Mouse (Mus musculus) E14TG2a.4 (cell line): ENCODE measurements at regions not wholly inside any gene's neighbourhood (a gene's known extent, or its start where the extent isn't known, plus 50 kb on each side); places are given as distances from the start of the nearest gene placed in this dataset.

Experiments
- H3K27me3 ChIP-seq: 2 replicates; pipeline ENCODE4 v1.6.1; 2014; ENCODE audit warnings: low read length, control low read depth; ENCODE audit not compliant: insufficient read depth
- H3K36me3 ChIP-seq: 2 replicates; pipeline ENCODE4 v1.6.1; 2014; ENCODE audit warnings: low read length, control low read depth; ENCODE audit not compliant: insufficient read depth
- H3K4me1 ChIP-seq: replicated peaks from 2 replicates; pipeline ENCODE4 v1.6.1; 2014; ENCODE audit warnings: low read depth, low read length, control low read depth
- H3K4me3 ChIP-seq: replicated peaks from 2 replicates; pipeline ENCODE4 v1.5.1; 2014; ENCODE audit warnings: mild to moderate bottlenecking, low read length
- H3K9me3 ChIP-seq: 2 replicates; pipeline ENCODE4 v1.6.1; 2014; ENCODE audit warnings: low read length, control low read depth
- CTCF ChIP-seq: conservative IDR thresholded peaks from 2 replicates; pipeline ENCODE4 v1.5.1; 2014; ENCODE audit warnings: low read length
- NANOG ChIP-seq: IDR thresholded peaks from 2 replicates; pipeline ENCODE4 v1.6.1; 2014; ENCODE audit warnings: borderline replicate concordance, low read length, mixed read lengths
- POU5F1 ChIP-seq: IDR thresholded peaks from 2 replicates; pipeline ENCODE4 v1.6.1; 2014; ENCODE audit warnings: low read length, borderline replicate concordance

DNA sequence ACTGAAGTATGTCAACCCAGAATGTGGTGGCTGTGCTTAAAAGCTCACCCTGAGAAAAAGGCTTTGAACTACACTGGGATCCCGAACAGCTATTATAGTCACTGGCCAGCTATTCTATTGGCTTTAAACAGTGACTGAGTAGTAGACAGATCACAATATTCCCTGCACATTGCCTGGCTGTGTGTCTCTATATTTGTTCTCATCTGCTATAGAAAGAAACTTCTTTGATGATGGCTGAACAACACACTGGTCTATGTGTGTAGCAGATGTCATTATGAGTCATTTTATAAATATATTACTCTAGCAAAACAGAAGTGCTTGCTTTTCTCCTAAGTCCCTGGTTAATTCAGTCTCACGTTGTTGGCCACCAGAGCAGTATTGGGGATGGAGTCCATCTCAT, 152.1 kb upstream of the Slco6d1 start:
- no peak overlapping the region for H3K4me3 ChIP-seq
- no peaks in the 10 kb centered on the region for H3K36me3 ChIP-seq
- no peaks in the 10 kb centered on the region for H3K4me1 ChIP-seq
- TF ChIP-seq NANOG (no peak), POU5F1 (no peak), CTCF (no peak)
- no peaks in the 10 kb centered on the region for H3K27me3 ChIP-seq
- no peaks in the 10 kb centered on the region for H3K9me3 ChIP-seq

DNA sequence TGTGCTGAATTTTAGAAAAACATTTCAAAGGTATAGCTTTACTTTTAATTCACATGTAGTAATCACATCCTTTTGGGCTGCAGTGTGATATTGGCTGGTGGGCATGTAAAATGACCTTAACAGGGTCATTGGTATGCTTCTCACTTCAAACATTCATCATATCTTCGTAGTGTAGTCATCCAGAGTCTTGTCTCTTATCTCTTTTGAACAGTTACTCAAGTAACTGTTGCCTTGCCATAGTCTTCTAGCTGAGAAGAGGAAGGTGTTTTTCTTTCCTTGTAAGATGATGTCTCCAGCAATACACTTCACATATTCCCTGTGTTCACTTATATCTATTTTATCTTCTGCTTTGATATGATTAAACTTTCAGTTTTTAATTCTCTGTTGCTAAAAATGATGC, 150.7 kb upstream of the Slco6d1 start:
- H3K36me3 ChIP-seq: no peaks in the 10 kb centered on the region
- no peak overlapping the region for H3K4me3 ChIP-seq
- no peaks in the 10 kb centered on the region for H3K27me3 ChIP-seq
- no peaks in the 10 kb centered on the region for H3K4me1 ChIP-seq
- no peaks in the 10 kb centered on the region for H3K9me3 ChIP-seq
- TF ChIP-seq CTCF (no peak), POU5F1 (no peak)

DNA sequence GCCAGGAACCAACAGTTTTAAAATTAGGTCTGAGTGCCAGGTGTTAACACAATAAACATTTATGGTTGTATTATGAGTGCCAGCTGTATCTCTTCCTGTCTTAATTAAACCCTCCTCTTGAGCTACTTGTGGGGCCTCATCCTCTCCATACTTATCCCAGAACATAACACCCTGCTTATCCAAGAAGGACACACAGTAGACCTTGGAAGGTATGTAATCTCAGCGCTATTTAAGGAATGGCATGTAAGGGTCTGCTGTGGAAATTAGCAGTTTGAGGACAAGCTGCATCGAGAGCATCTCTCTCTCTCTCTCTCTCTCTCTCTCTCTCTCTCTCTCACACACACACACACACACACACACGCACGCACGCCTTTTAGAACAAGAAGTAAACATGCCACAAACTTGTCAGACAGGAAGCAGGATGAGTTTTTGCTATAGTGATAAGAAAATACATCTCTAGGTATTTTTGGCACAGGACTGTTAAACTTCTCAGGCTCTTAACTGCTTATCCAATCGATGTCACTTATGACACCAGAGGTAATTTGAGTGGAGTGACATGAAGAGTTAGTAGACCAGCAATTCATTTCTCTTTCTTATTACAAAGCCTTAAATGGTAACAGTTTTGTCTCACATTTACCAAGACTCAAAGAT, 146.8 kb upstream of the Slco6d1 start:
- H3K27me3 ChIP-seq: no peaks in the 10 kb centered on the region
- no peaks in the 10 kb centered on the region for H3K4me1 ChIP-seq
- no peak overlapping the region for H3K4me3 ChIP-seq
- no peaks in the 10 kb centered on the region for H3K9me3 ChIP-seq
- TF ChIP-seq POU5F1 (no peak), NANOG (no peak), CTCF (no peak)
- H3K36me3 ChIP-seq: no peaks in the 10 kb centered on the region

DNA sequence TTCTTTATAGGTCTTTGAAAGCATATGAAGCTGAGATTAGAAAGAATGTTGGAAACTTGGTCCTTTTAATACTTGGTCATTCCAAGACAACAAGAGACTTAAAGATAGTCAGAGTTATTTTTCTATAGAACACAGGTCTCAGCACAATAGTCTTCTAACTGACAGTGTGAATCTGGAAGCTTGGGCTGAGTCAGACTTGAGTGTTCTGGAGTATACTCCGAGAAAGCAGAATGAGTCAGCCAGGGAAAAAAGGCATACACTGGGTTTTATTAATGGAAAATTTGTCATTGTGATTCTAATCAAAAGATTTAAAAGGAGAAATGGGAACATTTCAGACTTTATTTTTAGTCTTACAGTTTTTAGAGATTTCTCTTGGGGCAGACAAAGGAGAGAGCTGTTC, 145.4 kb upstream of the Slco6d1 start:
- Histone ChIP-seq H3K9me3 (no peaks in the 10 kb centered on the region), H3K36me3 (no peaks in the 10 kb centered on the region), H3K27me3 (no peaks in the 10 kb centered on the region)

DNA sequence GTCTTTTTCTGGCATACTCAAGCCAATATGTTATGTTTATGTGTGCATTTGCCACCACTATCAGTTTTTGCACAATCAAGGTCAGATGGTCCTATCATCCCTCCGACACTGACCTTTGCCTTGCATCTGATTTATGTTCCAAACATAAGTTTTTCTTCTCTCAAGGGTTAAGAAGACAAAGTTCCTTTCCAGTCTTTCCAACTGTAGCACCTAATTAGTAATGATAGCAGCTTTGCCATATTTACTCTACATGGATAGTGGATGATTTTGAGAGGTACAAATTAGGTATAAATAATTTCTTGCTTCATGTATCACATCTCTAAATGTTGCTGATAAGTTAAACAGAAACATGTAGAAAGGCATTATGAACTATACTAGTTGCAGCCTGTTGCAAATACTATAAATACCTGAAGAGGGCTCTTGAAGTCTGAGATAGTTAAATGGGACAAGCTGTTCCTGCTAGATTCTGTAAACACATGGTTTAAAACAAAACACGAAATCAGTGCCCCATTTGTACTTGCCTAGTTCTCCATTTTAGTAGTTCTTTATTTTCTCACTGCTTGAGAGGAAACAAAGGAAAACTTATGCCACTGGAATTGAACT, 141.4 kb upstream of the Slco6d1 start:
- no peak overlapping the region for H3K4me3 ChIP-seq
- H3K36me3 ChIP-seq: no peaks in the 10 kb centered on the region
- H3K27me3 ChIP-seq: no peaks in the 10 kb centered on the region
- TF ChIP-seq NANOG (no peak), CTCF (no peak), POU5F1 (no peak)
- H3K4me1 ChIP-seq: no peaks in the 10 kb centered on the region
- H3K9me3 ChIP-seq: peaks cover 23% of the 10 kb centered on the region

More for the DNA sequence above, 145.4 kb upstream of the Slco6d1 start:
- H3K4me1 ChIP-seq: no peaks in the 10 kb centered on the region
- no peak overlapping the region for H3K4me3 ChIP-seq
- TF ChIP-seq NANOG: no peak
- no peak for TF ChIP-seq POU5F1
- TF ChIP-seq CTCF: no peak

DNA sequence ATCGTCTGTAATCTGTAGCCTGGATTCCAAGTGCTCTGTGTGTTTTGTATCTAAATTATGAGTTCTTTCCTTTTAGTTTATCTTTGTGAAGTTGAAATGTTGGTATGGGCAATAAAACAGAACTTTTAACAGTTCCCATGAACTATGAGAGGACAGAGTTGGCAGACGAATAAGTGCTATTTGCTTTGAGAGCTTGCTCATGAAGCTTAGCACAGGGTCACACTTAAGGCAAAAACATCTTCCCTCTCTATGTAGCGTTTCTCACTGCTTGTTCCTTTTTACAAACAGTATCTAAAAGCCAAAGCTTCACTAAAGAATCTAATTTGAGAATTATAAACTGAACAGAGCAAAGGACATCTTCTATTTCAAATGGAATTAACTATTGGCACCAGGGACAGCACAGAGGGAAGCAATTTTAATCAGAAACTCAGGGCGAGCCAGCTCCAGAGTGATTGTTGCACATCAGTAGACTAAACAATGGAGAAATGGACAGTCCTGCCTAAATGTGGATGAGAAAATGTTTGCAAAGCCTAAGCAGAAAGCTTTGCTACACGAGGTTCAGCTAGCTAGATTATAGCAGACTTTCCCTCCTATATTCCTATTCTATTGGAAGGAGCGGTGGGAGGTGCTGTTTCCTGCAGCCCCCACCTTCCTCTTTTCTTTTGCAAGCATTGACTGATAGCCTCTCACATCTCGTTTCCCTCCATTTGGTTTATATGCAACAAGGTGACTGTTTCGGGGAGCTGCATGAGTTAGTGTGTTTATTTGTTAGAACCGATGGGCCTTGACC, 140.5 kb upstream of the Slco6d1 start:
- Histone ChIP-seq H3K9me3 (peaks cover 31% of the 10 kb centered on the region), H3K4me1 (no peaks in the 10 kb centered on the region), H3K4me3 (no peak overlapping the region), H3K27me3 (no peaks in the 10 kb centered on the region), H3K36me3 (no peaks in the 10 kb centered on the region)
- TF ChIP-seq POU5F1 (no peak), NANOG (no peak), CTCF (no peak)

DNA sequence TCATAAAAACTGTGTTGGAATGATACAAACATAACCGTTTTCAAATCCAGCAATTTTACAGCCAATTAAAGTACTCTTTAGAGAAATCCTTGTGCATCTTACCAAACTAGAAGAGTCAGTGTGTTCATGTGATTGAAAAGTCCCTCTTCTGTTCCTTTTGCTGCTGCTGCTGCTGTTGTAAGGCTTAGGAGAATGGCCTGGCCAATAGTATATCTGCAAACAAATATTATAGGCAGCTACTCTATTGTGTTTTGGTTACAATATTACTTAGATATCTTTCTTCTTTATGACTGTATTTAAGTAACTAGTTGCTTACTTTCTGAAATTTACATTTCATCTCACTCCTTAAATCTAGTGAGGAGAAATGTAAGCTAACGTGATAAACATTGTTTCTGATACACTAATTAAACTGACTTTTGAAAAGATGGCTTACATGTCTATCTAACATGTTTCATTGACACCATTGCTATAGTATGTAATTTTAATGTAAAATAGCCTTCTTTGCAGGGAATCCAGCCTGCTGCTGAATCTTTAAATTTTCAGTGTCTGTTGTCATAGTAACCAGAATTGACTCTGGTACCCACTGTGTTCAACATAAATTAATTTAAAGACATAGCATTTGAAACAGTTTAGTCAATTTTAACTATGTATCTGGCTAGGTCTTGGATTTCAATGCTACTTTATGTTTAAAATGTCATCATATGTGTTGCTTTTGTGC, 139.7 kb upstream of the Slco6d1 start:
- TF ChIP-seq POU5F1 (no peak), CTCF (no peak), NANOG (no peak)
- Histone ChIP-seq H3K27me3 (no peaks in the 10 kb centered on the region), H3K4me3 (no peak overlapping the region), H3K4me1 (no peaks in the 10 kb centered on the region), H3K9me3 (peaks cover 37% of the 10 kb centered on the region), H3K36me3 (no peaks in the 10 kb centered on the region)

DNA sequence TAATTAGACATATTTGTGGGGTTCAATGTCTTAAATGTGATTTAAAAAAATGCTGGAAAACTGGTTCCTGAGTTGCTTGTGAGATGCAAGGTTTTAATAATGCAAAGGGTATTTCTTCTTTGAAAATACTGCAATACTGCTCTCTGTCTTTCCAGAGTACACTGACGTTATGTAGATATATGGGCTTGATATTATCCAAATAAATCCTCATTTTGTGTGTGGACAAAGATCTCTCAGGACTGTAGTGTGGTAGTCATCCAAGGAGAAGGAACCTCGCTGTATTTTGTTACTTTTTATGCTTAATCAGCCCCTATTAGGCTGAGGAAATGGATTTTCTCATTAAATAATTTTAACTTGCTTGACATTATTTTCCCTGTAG, 139.2 kb upstream of the Slco6d1 start:
- H3K9me3 ChIP-seq: peaks cover 40% of the 10 kb centered on the region
- no peak for TF ChIP-seq CTCF
- no peaks in the 10 kb centered on the region for H3K36me3 ChIP-seq
- H3K4me3 ChIP-seq: no peak overlapping the region
- no peaks in the 10 kb centered on the region for H3K27me3 ChIP-seq
- no peaks in the 10 kb centered on the region for H3K4me1 ChIP-seq

DNA sequence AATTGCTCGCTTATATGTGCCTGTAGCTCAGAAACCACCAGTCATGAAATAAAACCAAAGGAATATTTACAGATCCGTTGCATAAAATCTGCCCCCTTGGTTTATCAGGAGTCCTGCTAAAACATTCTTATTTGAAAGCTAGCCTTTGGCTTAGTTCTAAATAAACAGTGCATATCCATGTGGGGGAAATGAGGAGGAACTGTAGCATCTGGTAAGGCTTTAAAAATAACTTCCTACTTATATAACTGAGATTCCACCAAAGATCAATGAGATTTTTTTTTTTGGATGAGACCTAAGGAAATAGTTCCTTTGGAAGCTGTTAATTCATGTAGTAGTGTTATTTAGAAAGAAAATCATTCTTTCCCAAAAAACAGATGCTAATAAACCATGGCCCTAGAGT, 117.8 kb upstream of the Slco6d1 start:
- H3K27me3 ChIP-seq: no peaks in the 10 kb centered on the region
- no peaks in the 10 kb centered on the region for H3K4me1 ChIP-seq
- no peak for TF ChIP-seq POU5F1
- TF ChIP-seq CTCF: no peak
- no peak for TF ChIP-seq NANOG
- H3K36me3 ChIP-seq: no peaks in the 10 kb centered on the region
- H3K4me3 ChIP-seq: no peak overlapping the region
- H3K9me3 ChIP-seq: no peaks in the 10 kb centered on the region
